Mouse (Mus musculus) hindbrain, embryonic 13.5 days (tissue): Measurements from ENCODE around the gene Ppfia3. TPM values are rescaled to one million over a fixed set of nuclear protein-coding genes. Genes with fewer than 3 reads are reported as not detected.

Source experiments
- ATAC-seq: fragments of 200-750 bp; cut with Nextera tagmentation; 2 replicates; pipeline ENCODE4 v1.8.0; 2017; ENCODE audit warnings: moderate TSS enrichment; ENCODE audit not compliant: low FRiP score
- H3K27ac ChIP-seq: fragments of 300-500 bp; sonication (generic); 2 replicates; pipeline ENCODE4 v1.5.1; 2015; ENCODE audit warnings: inconsistent platforms, mild to moderate bottlenecking, moderate library complexity
- H3K27me3 ChIP-seq: fragments of 300-500 bp; sonication (generic); 2 replicates; pipeline ENCODE4 v1.6.1; 2015; ENCODE audit warnings: mild to moderate bottlenecking, inconsistent platforms
- H3K36me3 ChIP-seq: fragments of 300-500 bp; sonication (generic); 2 replicates; pipeline ENCODE4 v1.6.1; 2015; ENCODE audit warnings: mild to moderate bottlenecking, inconsistent platforms
- H3K4me1 ChIP-seq: fragments of 300-500 bp; sonication (generic); replicated peaks from 2 replicates; pipeline ENCODE4 v1.6.1; 2015; ENCODE audit warnings: inconsistent platforms
- H3K4me2 ChIP-seq: fragments of 300-500 bp; sonication (generic); 2 replicates; pipeline ENCODE4 v1.6.1; 2015; ENCODE audit warnings: inconsistent platforms, mild to moderate bottlenecking, moderate library complexity
- H3K4me3 ChIP-seq: fragments of 300-500 bp; sonication (generic); 2 replicates; pipeline ENCODE4 v1.5.1; 2015; ENCODE audit warnings: mild to moderate bottlenecking, inconsistent platforms
- H3K9ac ChIP-seq: fragments of 300-500 bp; sonication (generic); 2 replicates; pipeline ENCODE4 v1.6.1; 2015; ENCODE audit warnings: mild to moderate bottlenecking, inconsistent platforms
- H3K9me3 ChIP-seq: fragments of 300-500 bp; sonication (generic); 2 replicates; pipeline ENCODE4 v1.6.1; 2016; ENCODE audit warnings: inconsistent platforms
- whole genome bisulfite sequencing: fragments of 180-500 bp; shearing (Covaris S2); methylation state at CpG from one replicate; pipeline ENCODE4 v1.1.7; 2015; 5-methylcytosine and 5-hydroxymethylcytosine counted together
- polyA plus RNA-seq: library from polyadenylated mRNA; unstranded; fragments of >200 nt; fragmentation: Nextera tagmentation; extraction: Ambion mirVana; gene quantifications from 2 replicates; pipeline ENCODE4 v1.2.1, GENCODE M21; 2015

Ppfia3 gene
- polyA plus RNA-seq: 19.9 and 20.7 TPM in 2 replicates

- peak; percentile 37 for ATAC-seq
- WGBS: under 1% methylated on average over 24 of the region's 26 CpGs
- Histone ChIP-seq H3K27me3 (peaks cover 49% of the 10 kb centered on the region), H3K9ac (peak within 1 kb of the TSS; percentile 96), H3K9me3 (no peaks in the 10 kb centered on the region), H3K4me3 (peak within 1 kb of the TSS; percentile 79), H3K36me3 (0 out of 2 replicates have a peak, but pooled peaks cover 2% of the 10 kb centered on the region), H3K4me2 (peak within 1 kb of the TSS; percentile 87), H3K27ac (peak within 1 kb of the TSS; percentile 92), H3K4me1 (peaks cover 64% of the 10 kb centered on the region)
These were observed at the start of gene Ppfia3 for GRCm38 (mm10) chr7:45366652-45367019. Gene Ppfia3 (minus strand): TSS chr7:45367019.

DNA sequence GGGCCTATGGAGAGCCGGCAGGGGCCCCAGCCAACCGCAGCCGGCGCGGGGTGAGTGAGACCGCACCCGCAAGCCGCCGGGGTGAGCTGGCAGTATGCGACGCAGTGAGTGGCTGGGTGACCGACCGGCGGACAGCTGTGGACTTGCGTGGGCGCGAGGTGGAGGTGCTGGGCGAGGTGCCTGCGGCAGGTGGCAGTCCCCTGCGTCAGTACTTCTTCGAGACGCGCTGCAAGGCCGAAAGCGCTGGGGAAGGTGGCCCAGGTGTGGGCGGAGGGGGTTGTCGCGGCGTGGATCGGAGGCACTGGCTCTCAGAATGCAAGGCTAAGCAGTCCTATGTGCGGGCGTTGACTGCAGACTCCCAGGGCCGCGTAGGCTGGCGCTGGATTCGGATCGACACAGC is 48.8 kb upstream of the Ppfia3 start:
- H3K4me3 ChIP-seq: 0 out of 2 replicates have a peak overlapping the region, but pooled peaks have one; percentile 17

GRCm38 (mm10) chr7:45414740-45415224 is 48.0 kb upstream of the Ppfia3 start:
- H3K9ac ChIP-seq: no peak overlapping the region
- H3K4me1 ChIP-seq: peaks cover 21% of the 10 kb centered on the region
- H3K4me2 ChIP-seq: no peak overlapping the region
- no peaks in the 10 kb centered on the region for H3K36me3 ChIP-seq
- peaks cover 100% of the 10 kb centered on the region for H3K27me3 ChIP-seq
- 47% methylated on average over 12 of the region's 12 CpGs for WGBS
- no peaks in the 10 kb centered on the region for H3K9me3 ChIP-seq
- no peak overlapping the region for H3K4me3 ChIP-seq
- H3K27ac ChIP-seq: no peak overlapping the region
- no peak for ATAC-seq

More for the DNA sequence above, 48.8 kb upstream of the Ppfia3 start:
- Histone ChIP-seq H3K9me3 (no peaks in the 10 kb centered on the region), H3K4me2 (0 out of 2 replicates have a peak overlapping the region, but pooled peaks have one; percentile 7), H3K27ac (no peak overlapping the region), H3K27me3 (peaks cover 100% of the 10 kb centered on the region), H3K4me1 (peaks cover 21% of the 10 kb centered on the region), H3K36me3 (peaks cover 4% of the 10 kb centered on the region), H3K9ac (no peak overlapping the region; the same call in 1 of the 2 replicates)
- no peak for ATAC-seq
- WGBS: 10% methylated on average over 37 of the region's 37 CpGs

- Histone ChIP-seq H3K9me3 (no peaks in the 10 kb centered on the region), H3K27me3 (peaks cover 100% of the 10 kb centered on the region), H3K4me3 (peak overlapping the region; percentile 52), H3K9ac (peak overlapping the region; percentile 76), H3K4me2 (peak overlapping the region; percentile 80), H3K27ac (no peak overlapping the region), H3K4me1 (peaks cover 21% of the 10 kb centered on the region), H3K36me3 (no peaks in the 10 kb centered on the region)
- ATAC-seq: no peak
- WGBS: 2% methylated on average over 21 of the region's 27 CpGs
These were observed 47.3 kb upstream of the Ppfia3 start for GRCm38 (mm10) chr7:45413864-45414739.

GRCm38 (mm10) chr7:45413113-45413863 is 46.5 kb upstream of the Ppfia3 start, which contains the start of gene Ntf5:
Gene Ntf5 (plus strand): TSS chr7:45413695.
- Histone ChIP-seq H3K36me3 (no peaks in the 10 kb centered on the region), H3K4me1 (peaks cover 21% of the 10 kb centered on the region), H3K9ac (peak within 1 kb of the TSS; percentile 76), H3K27ac (no peak within 1 kb of the TSS), H3K27me3 (peaks cover 100% of the 10 kb centered on the region), H3K9me3 (no peaks in the 10 kb centered on the region), H3K4me3 (peak within 1 kb of the TSS; percentile 52), H3K4me2 (peak within 1 kb of the TSS; percentile 80)
- 3% methylated on average over 41 of the region's 45 CpGs for WGBS
- ATAC-seq: peak; percentile 35; the same call in 1 of the 2 replicates

DNA sequence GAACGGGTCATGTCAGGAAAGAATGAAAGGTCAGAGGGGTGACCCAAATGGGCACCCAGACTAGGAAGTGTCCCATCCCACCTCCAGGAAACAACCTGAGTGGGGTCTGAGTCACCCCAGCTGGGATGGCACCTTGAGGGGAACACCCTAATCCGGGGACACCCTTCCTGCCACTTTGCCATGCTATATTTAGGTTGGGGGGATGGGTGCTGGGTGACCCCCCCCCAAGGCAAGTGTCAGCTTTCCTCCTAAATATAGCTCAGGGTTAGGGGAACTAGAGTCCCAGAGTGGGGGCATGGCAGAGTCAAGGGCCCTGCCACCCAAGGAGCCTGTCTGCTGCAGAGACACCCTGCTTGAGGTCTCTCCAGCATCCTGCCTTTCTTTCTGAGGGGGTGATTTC is 45.6 kb upstream of the Ppfia3 start:
- no peak overlapping the region for H3K4me2 ChIP-seq
- no peaks in the 10 kb centered on the region for H3K36me3 ChIP-seq
- no peak overlapping the region for H3K27ac ChIP-seq
- no peak overlapping the region for H3K4me3 ChIP-seq
- H3K9me3 ChIP-seq: no peaks in the 10 kb centered on the region
- peaks cover 18% of the 10 kb centered on the region for H3K4me1 ChIP-seq
- ATAC-seq: no peak
- peaks cover 100% of the 10 kb centered on the region for H3K27me3 ChIP-seq
- H3K9ac ChIP-seq: no peak overlapping the region
- WGBS: 88% methylated on average over 2 of the region's 2 CpGs

DNA sequence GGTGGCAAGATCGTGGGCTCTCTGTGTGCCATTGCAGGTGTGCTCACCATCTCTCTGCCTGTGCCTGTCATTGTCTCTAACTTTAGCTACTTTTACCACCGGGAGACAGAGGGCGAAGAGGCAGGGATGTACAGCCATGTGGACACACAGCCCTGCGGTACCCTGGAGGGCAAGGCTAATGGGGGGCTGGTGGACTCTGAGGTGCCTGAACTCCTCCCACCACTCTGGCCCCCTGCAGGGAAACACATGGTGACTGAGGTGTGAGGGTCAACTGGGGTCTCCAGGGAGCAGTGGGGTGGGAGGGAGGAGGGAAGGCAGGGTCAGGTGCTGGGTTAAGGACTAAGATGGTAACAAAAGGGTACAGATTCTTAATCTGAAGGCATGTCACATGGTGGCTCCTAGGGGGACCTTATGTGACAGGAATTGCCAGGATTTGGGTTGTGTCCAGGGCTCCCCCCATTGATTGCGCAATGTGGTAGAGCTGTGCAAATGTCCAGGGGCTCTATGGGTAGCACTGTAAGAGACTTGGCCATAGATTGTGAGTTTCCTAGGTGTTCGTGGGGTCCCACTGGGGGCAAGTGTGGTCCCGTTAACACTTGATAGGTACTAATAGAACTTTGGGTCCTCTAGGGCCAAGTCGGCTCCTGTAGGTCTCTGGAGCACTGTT is 42.8 kb upstream of the Ppfia3 start:
- Histone ChIP-seq H3K27me3 (peaks cover 100% of the 10 kb centered on the region), H3K9ac (no peak overlapping the region), H3K4me3 (no peak overlapping the region), H3K9me3 (no peaks in the 10 kb centered on the region), H3K4me1 (peaks cover 26% of the 10 kb centered on the region), H3K4me2 (no peak overlapping the region), H3K27ac (no peak overlapping the region), H3K36me3 (no peaks in the 10 kb centered on the region)
- 87% methylated on average over 8 of the region's 8 CpGs for WGBS
- no peak for ATAC-seq

GRCm38 (mm10) chr7:45408949-45409348 is 42.1 kb upstream of the Ppfia3 start:
- no peak overlapping the region for H3K27ac ChIP-seq
- no peak for ATAC-seq
- no peak overlapping the region for H3K9ac ChIP-seq
- peaks cover 23% of the 10 kb centered on the region for H3K4me1 ChIP-seq
- H3K9me3 ChIP-seq: no peaks in the 10 kb centered on the region
- H3K27me3 ChIP-seq: peaks cover 93% of the 10 kb centered on the region
- H3K36me3 ChIP-seq: no peaks in the 10 kb centered on the region
- no peak overlapping the region for H3K4me2 ChIP-seq
- no peak overlapping the region for H3K4me3 ChIP-seq
- 89% methylated on average over 17 of the region's 17 CpGs for WGBS

GRCm38 (mm10) chr7:45408351-45408750 is 41.5 kb upstream of the Ppfia3 start:
- H3K9ac ChIP-seq: no peak overlapping the region
- H3K4me1 ChIP-seq: peaks cover 17% of the 10 kb centered on the region
- H3K4me2 ChIP-seq: no peak overlapping the region
- no peak overlapping the region for H3K4me3 ChIP-seq
- H3K9me3 ChIP-seq: no peaks in the 10 kb centered on the region
- no peak overlapping the region for H3K27ac ChIP-seq
- no peaks in the 10 kb centered on the region for H3K36me3 ChIP-seq
- peaks cover 87% of the 10 kb centered on the region for H3K27me3 ChIP-seq
- 76% methylated on average over 7 of the region's 7 CpGs for WGBS
- ATAC-seq: no peak

DNA sequence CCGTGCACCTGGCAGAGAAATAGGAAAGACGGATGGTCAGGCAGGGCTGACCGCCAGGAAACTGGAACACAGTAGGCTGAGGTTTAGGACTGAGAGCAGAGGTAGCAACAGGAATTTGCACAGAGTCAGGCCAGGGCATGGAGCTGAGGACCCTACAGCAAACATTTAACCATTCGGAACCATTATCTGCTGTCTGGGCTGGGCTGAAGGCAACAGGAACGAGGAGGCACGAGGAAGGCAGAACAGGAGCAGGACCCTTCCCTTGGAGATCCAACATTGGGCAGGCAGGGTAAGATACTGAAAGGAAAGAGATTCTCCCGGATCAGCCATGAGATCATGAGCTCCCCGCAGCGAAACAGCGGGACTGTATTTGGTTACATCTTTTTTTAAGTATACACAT is 41.0 kb upstream of the Ppfia3 start:
- ATAC-seq: no peak
- no peaks in the 10 kb centered on the region for H3K9me3 ChIP-seq
- peaks cover 82% of the 10 kb centered on the region for H3K27me3 ChIP-seq
- no peak overlapping the region for H3K4me2 ChIP-seq
- H3K9ac ChIP-seq: no peak overlapping the region
- no peaks in the 10 kb centered on the region for H3K36me3 ChIP-seq
- WGBS: 78% methylated on average over 10 of the region's 10 CpGs
- H3K4me3 ChIP-seq: no peak overlapping the region
- H3K4me1 ChIP-seq: peaks cover 14% of the 10 kb centered on the region
- no peak overlapping the region for H3K27ac ChIP-seq

GRCm38 (mm10) chr7:45406157-45407156 is 39.6 kb upstream of the Ppfia3 start:
- Histone ChIP-seq H3K27me3 (peaks cover 68% of the 10 kb centered on the region), H3K27ac (no peak overlapping the region), H3K9ac (peak overlapping the region; percentile 60), H3K4me2 (peak overlapping the region; percentile 51), H3K36me3 (no peaks in the 10 kb centered on the region), H3K4me3 (peak overlapping the region; percentile 34), H3K9me3 (no peaks in the 10 kb centered on the region), H3K4me1 (peaks cover 14% of the 10 kb centered on the region)
- ATAC-seq: no peak
- 2% methylated on average over 113 of the region's 114 CpGs for WGBS
